Mouse (Mus musculus) MEL (cell line): ENCODE data around the gene Slc5a2. TPM values are rescaled to one million over a fixed set of nuclear protein-coding genes. Genes with fewer than 3 reads are reported as not detected.

Experiments
- DNase-seq: peaks from one replicate; pipeline ENCODE4 v3.0.0; 2011; ENCODE audit warnings: low read depth, low spot score
- H3K27ac ChIP-seq: 2 replicates; pipeline ENCODE4 v1.5.1; 2012; ENCODE audit warnings: low read depth, mild to moderate bottlenecking, control low read depth, low read length, moderate library complexity; ENCODE audit not compliant: control insufficient read depth
- H3K27me3 ChIP-seq, 2 experiments: fragments of 150-350 bp in 1 of 2; sonication (generic) in 1 of 2; 2 replicates each; pipeline ENCODE4 v1.6.1; 2012; ENCODE audit warnings: low read length in 2 of 2, mild to moderate bottlenecking in 2 of 2, improper control_type of control experiment in 1 of 2, moderate library complexity in 1 of 2; ENCODE audit not compliant: insufficient read depth in 2 of 2, control insufficient read depth in 1 of 2
- H3K36me3 ChIP-seq, 2 experiments: 2 replicates each; pipeline ENCODE4 v1.6.1; 2012 to 2014; ENCODE audit warnings: low read length in 2 of 2, improper control_type of control experiment in 1 of 2, inconsistent platforms in 1 of 2, mild to moderate bottlenecking in 1 of 2; ENCODE audit not compliant: insufficient read depth in 2 of 2, control insufficient read depth in 1 of 2
- H3K4me1 ChIP-seq, 2 experiments: fragments of 150-350 bp in 1 of 2; sonication (generic) in 1 of 2; 2 replicates each; pipeline ENCODE4 v1.6.1; 2012; ENCODE audit warnings: low read length in 2 of 2, improper control_type of control experiment in 1 of 2, mild to moderate bottlenecking in 1 of 2; ENCODE audit not compliant: insufficient read depth in 2 of 2, control insufficient read depth in 1 of 2
- H3K4me3 ChIP-seq, 2 experiments: fragments of 150-350 bp in 1 of 2; sonication (generic) in 1 of 2; 2 replicates each; pipeline ENCODE4 v1.5.1; 2012; ENCODE audit warnings: low read depth in 2 of 2, low read length in 2 of 2, mild to moderate bottlenecking in 2 of 2, moderate library complexity in 2 of 2, control low read depth in 1 of 2, improper control_type of control experiment in 1 of 2; ENCODE audit not compliant: control insufficient read depth in 1 of 2, insufficient read depth in 1 of 2
- H3K79me2 ChIP-seq: 2 replicates; pipeline ENCODE4 v1.6.1; 2012; ENCODE audit warnings: mild to moderate bottlenecking, low read length, moderate library complexity; ENCODE audit not compliant: control insufficient read depth, poor library complexity, insufficient read depth
- H3K9ac ChIP-seq: 2 replicates; pipeline ENCODE4 v1.6.1; 2012; ENCODE audit warnings: low read depth, mild to moderate bottlenecking, control low read depth, low read length, moderate library complexity; ENCODE audit not compliant: control insufficient read depth, poor library complexity, severe bottlenecking
- H3K9me3 ChIP-seq: fragments of 150-350 bp; sonication (generic); replicated peaks from 2 replicates; pipeline ENCODE4 v1.6.1; 2012; ENCODE audit warnings: mild to moderate bottlenecking, low read length, improper control_type of control experiment, moderate library complexity; ENCODE audit not compliant: insufficient read depth
- BHLHE40 ChIP-seq: IDR thresholded peaks from 2 replicates; pipeline ENCODE4 v1.6.1; 2012; ENCODE audit warnings: low read depth, mild to moderate bottlenecking, inconsistent platforms, low read length, improper control_type of control experiment, borderline replicate concordance
- ELF1 ChIP-seq: IDR thresholded peaks from 2 replicates; pipeline ENCODE4 v1.6.1; 2014; ENCODE audit warnings: low read depth, mild to moderate bottlenecking, inconsistent platforms, low read length, improper control_type of control experiment, moderate library complexity
- EP300 ChIP-seq, 2 experiments: IDR thresholded peaks; 2 replicates each; pipeline ENCODE4 v1.6.1; 2011; ENCODE audit warnings: improper control_type of control experiment in 2 of 2, low read length in 2 of 2, low read depth in 1 of 2, mild to moderate bottlenecking in 1 of 2
- ETS1 ChIP-seq: IDR thresholded peaks from 2 replicates; pipeline ENCODE4 v1.6.1; 2012; ENCODE audit warnings: low read depth, mild to moderate bottlenecking, inconsistent platforms, low read length, improper control_type of control experiment, moderate library complexity
- GABPA ChIP-seq: IDR thresholded peaks from 2 replicates; pipeline ENCODE4 v1.6.1; 2012; ENCODE audit warnings: low read depth, mild to moderate bottlenecking, inconsistent platforms, low read length, improper control_type of control experiment, moderate library complexity
- GATA1 ChIP-seq: IDR thresholded peaks from 2 replicates; pipeline ENCODE4 v1.6.1; 2011; ENCODE audit warnings: low read depth, low read length, improper control_type of control experiment
- MAFK ChIP-seq: IDR thresholded peaks from 2 replicates; pipeline ENCODE4 v1.6.1; 2011; ENCODE audit warnings: low read depth, mild to moderate bottlenecking, low read length, improper control_type of control experiment, borderline replicate concordance
- MXI1 ChIP-seq: IDR thresholded peaks from 2 replicates; pipeline ENCODE4 v1.6.1; 2011; ENCODE audit warnings: mild to moderate bottlenecking, low read depth, low read length, improper control_type of control experiment
- MYB ChIP-seq: IDR thresholded peaks from 2 replicates; pipeline ENCODE4 v1.6.1; 2011; ENCODE audit warnings: mild to moderate bottlenecking, low read depth, low read length, improper control_type of control experiment
- MYC ChIP-seq: IDR thresholded peaks from 2 replicates; pipeline ENCODE4 v1.6.1; 2011; ENCODE audit warnings: low read depth, mild to moderate bottlenecking, low read length, improper control_type of control experiment, moderate library complexity
- POLR2AphosphoS2 ChIP-seq: IDR thresholded peaks from 2 replicates; pipeline ENCODE4 v1.6.1; 2011; ENCODE audit warnings: low read length, improper control_type of control experiment
- RAD21 ChIP-seq: IDR thresholded peaks from 2 replicates; pipeline ENCODE4 v1.6.1; 2011; ENCODE audit warnings: mild to moderate bottlenecking, low read depth, low read length, improper control_type of control experiment
- RCOR1 ChIP-seq: IDR thresholded peaks from 2 replicates; pipeline ENCODE4 v1.6.1; 2012; ENCODE audit warnings: low read depth, mild to moderate bottlenecking, inconsistent platforms, low read length, improper control_type of control experiment
- SIN3A ChIP-seq: IDR thresholded peaks from 2 replicates; pipeline ENCODE4 v1.6.1; 2012; ENCODE audit warnings: low read length, improper control_type of control experiment, inconsistent platforms
- SMC3 ChIP-seq: IDR thresholded peaks from 2 replicates; pipeline ENCODE4 v1.6.1; 2011; ENCODE audit warnings: low read depth, low read length, improper control_type of control experiment
- TBP ChIP-seq: IDR thresholded peaks from 2 replicates; pipeline ENCODE4 v1.8.0; 2011; ENCODE audit warnings: low read depth, low read length, improper control_type of control experiment
- UBTF ChIP-seq: IDR thresholded peaks from 2 replicates; pipeline ENCODE4 v1.6.1; 2012; ENCODE audit warnings: low read depth, mild to moderate bottlenecking, inconsistent platforms, low read length, improper control_type of control experiment, moderate library complexity, borderline replicate concordance; ENCODE audit not compliant: insufficient read depth
- ZC3H11A ChIP-seq: IDR thresholded peaks from 2 replicates; pipeline ENCODE4 v1.6.1; 2012; ENCODE audit warnings: low read depth, mild to moderate bottlenecking, inconsistent platforms, low read length, improper control_type of control experiment
- ZKSCAN1 ChIP-seq: IDR thresholded peaks from 2 replicates; pipeline ENCODE4 v1.6.1; 2012; ENCODE audit warnings: low read depth, mild to moderate bottlenecking, inconsistent platforms, low read length, improper control_type of control experiment, moderate library complexity
- ZNF384 ChIP-seq: IDR thresholded peaks from 2 replicates; pipeline ENCODE4 v1.6.1; 2012; ENCODE audit warnings: low read depth, mild to moderate bottlenecking, inconsistent platforms, low read length, improper control_type of control experiment
- polyA plus RNA-seq, 2 experiments: library from polyadenylated mRNA; stranded (reverse) in 1 of 2; unstranded in 1 of 2; fragments of >175 nt in 1 of 2; fragments of >200 nt in 1 of 2; gene quantifications; 2 replicates each; pipeline versions ENCODE4 v1.2.1 to v1.2.4; 2012; ENCODE audit warnings: low replicate concordance in 2 of 2, low read depth in 1 of 2; ENCODE audit not compliant: insufficient read length in 2 of 2, insufficient read depth in 1 of 2, missing spikeins in 1 of 2
- total RNA-seq: library from RNA; depleted of rRNA; stranded (reverse); fragments of 300-350 nt; gene quantifications from 2 replicates; pipeline ENCODE4 v1.2.3, GENCODE M21; 2012

The Slc5a2 gene
- total and polyA plus RNA-seq, 3 experiments: 0.25 to 0.58 TPM; not detected in 1

DNA sequence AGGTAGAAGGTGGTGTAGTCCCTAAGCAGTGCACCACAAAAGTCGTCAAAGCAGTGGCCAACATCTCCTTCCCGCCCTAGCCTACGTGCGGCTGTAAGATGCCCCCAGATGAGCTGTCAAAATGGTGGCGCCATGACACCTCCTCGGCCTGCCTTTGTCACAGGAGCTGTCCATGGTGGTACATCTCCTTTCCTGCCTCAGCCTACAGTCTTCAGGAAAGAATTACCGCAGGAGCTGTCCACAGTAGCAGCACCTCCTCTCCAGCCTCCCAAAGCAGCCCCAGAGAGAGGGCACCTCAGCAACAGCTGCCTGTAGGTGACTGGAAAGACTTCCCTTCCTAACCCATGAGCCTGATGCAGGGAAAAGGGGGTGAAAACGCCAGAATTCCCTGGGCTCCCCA lies 33.7 kb upstream of the Slc5a2 start:
- H3K9me3 ChIP-seq: no peaks in the 10 kb centered on the region
- no peak overlapping the region for H3K4me3 ChIP-seq
- DNase-seq: peak; percentile 89
- H3K27ac ChIP-seq: no peak overlapping the region
- no peaks in the 10 kb centered on the region for H3K36me3 ChIP-seq
- H3K27me3 ChIP-seq: peaks cover 0 to 5% of the 10 kb centered on the region in 2 experiments; a peak in 3 of 4 replicates
- peaks cover 0 to 2% of the 10 kb centered on the region in 2 experiments; a peak in 3 of 4 replicates for H3K4me1 ChIP-seq
- no peak for TF ChIP-seq GATA1
- TF ChIP-seq MXI1: peak; percentile 97
- TF ChIP-seq SIN3A: peak; percentile 99
- H3K79me2 ChIP-seq: no peaks in the 10 kb centered on the region
- H3K9ac ChIP-seq: no peak overlapping the region

DNA sequence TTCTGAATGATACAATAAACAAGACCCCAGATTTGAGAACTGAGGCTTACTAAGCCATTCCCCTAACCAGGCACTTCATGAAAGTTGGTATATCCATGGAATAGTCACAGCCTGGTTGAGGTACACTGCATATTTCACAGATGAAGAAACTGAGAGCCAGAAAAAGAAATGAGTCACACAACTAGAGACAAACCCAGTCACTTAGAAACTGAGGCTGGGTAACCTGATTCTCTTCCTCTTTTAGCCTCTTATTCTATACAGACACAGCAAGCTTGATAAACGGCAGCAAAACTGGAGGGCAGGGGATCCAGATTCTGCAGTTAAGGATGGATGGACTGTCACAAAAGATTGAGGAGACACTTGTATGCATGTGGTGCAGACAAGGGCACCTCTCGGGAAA lies 30.7 kb upstream of the Slc5a2 start:
- no peaks in the 10 kb centered on the region for H3K9me3 ChIP-seq
- H3K27ac ChIP-seq: no peak overlapping the region
- H3K9ac ChIP-seq: no peak overlapping the region
- H3K79me2 ChIP-seq: peaks cover 6% of the 10 kb centered on the region
- TF ChIP-seq RCOR1 (no peak), BHLHE40 (no peak), POLR2AphosphoS2 (no peak), ETS1 (no peak), ELF1 (no peak), MAFK (no peak), TBP (no peak), GABPA (no peak), RAD21 (no peak), MYB (no peak), MYC (no peak), ZC3H11A (no peak), EP300 (IDR thresholded peaks at IDR 0.05; ENCODE audit: low read depth in 1 of 2, low read length in 2 of 2) (no peak), UBTF (no peak), ZNF384 (no peak), SMC3 (no peak), ZKSCAN1 (no peak)
- no peak overlapping the region for H3K4me3 ChIP-seq
- no peaks in the 10 kb centered on the region; a peak in 1 of 4 replicates for H3K27me3 ChIP-seq
- peaks cover 0 to 11% of the 10 kb centered on the region in 2 experiments; a peak in 3 of 4 replicates for H3K4me1 ChIP-seq
- peaks cover 0 to 7% of the 10 kb centered on the region in 2 experiments; a peak in 2 of 4 replicates for H3K36me3 ChIP-seq
- DNase-seq: peak; percentile 62
